ENCODE assay signal across 21 mouse cellular contexts in the genomic region with DNA sequence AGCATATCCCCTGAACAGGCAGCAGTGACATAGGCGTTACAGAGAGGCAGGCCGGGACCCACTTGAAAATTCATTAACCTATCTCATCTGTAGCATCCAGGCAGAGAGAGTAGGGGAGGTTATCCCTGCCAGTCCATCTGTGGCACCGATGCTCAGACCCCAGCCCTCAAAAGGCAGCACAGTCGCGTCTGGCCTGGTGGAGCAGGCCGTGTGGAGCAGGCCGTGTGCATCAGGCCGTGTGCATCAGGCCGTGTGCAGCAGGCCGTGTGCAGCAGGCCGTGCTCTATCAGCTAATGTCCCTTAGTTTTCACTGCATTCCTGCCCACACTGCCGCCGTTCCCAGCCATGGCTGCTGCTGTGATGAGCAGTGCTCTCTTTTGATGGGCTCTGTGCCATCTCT.
DNase-seq lines count a peak whose midpoint lies in the region; ATAC-seq and TF ChIP-seq lines count a peak whose summit lies in the region.
"Had no signal": no experiment of that assay in that cellular context is flagged by ENCODE, and none has a peak within 500 bp of the region (broad histone marks: within the 10 kb centered on the region; RNA-seq: fewer than 3 reads in every experiment).

No protein-coding gene starts in this region.

- no peak overlapping the region for H3K4me3 ChIP-seq in hindbrain, embryonic 13.5 days
- H3K4me3 ChIP-seq in hindbrain, embryonic 10.5 days = no peak overlapping the region
- H3K4me3 ChIP-seq in kidney, postnatal 0 days (replicated peaks; ENCODE audit: low read depth, low read length) = no peak overlapping the region
- H3K4me3 ChIP-seq in neural tube, embryonic 12.5 days = no peak overlapping the region
- no peak overlapping the region for H3K4me3 ChIP-seq in neural tube, embryonic 15.5 days (replicated peaks)
- H3K4me3 ChIP-seq in hindbrain, postnatal 0 days (ENCODE audit: low read length) = no peak overlapping the region
- H3K4me3 ChIP-seq: embryonic facial prominence, embryonic 13.5 days; hindbrain, embryonic 15.5 days; intestine, embryonic 15.5 days; left cerebral cortex, adult 2 months; limb, embryonic 12.5 days; liver, embryonic 15.5 days; stomach, embryonic 15.5 days had no signal

- no peak overlapping the region for H3K4me2 ChIP-seq in hindbrain, embryonic 13.5 days
- H3K4me2 ChIP-seq in kidney, postnatal 0 days (ENCODE audit: low read length) = no peak overlapping the region
- no peak overlapping the region for H3K4me2 ChIP-seq in neural tube, embryonic 12.5 days (replicated peaks)
- H3K4me2 ChIP-seq in neural tube, embryonic 15.5 days = no peak overlapping the region
- no peak overlapping the region for H3K4me2 ChIP-seq in hindbrain, postnatal 0 days (ENCODE audit: low read depth, low read length)
- H3K4me2 ChIP-seq: embryonic facial prominence, embryonic 13.5 days; hindbrain, embryonic 15.5 days; intestine, embryonic 15.5 days; limb, embryonic 12.5 days; liver, embryonic 15.5 days; lung, embryonic 14.5 days; stomach, embryonic 15.5 days had no signal

- H3K9ac ChIP-seq in hindbrain, embryonic 13.5 days = 0 out of 2 replicates have a peak overlapping the region, but pooled peaks have one; percentile 19
- H3K9ac ChIP-seq in kidney, postnatal 0 days (ENCODE audit: low read depth, low read length) = no peak overlapping the region
- no peak overlapping the region for H3K9ac ChIP-seq in neural tube, embryonic 12.5 days
- H3K9ac ChIP-seq in neural tube, embryonic 15.5 days (replicated peaks) = no peak overlapping the region
- H3K9ac ChIP-seq in hindbrain, postnatal 0 days (replicated peaks; ENCODE audit: low read length) = no peak overlapping the region
- H3K9ac ChIP-seq: embryonic facial prominence, embryonic 13.5 days; hindbrain, embryonic 15.5 days; intestine, embryonic 15.5 days; limb, embryonic 12.5 days; liver, embryonic 15.5 days; lung, embryonic 14.5 days; stomach, embryonic 15.5 days had no signal

- H3K9me3 ChIP-seq in hindbrain, embryonic 13.5 days = no peaks in the 10 kb centered on the region
- H3K9me3 ChIP-seq in hindbrain, embryonic 10.5 days = no peaks in the 10 kb centered on the region
- no peaks in the 10 kb centered on the region for H3K9me3 ChIP-seq in kidney, postnatal 0 days (replicated peaks; ENCODE audit: low read length)
- H3K9me3 ChIP-seq in neural tube, embryonic 12.5 days = no peaks in the 10 kb centered on the region
- no peaks in the 10 kb centered on the region for H3K9me3 ChIP-seq in neural tube, embryonic 15.5 days (replicated peaks)
- H3K9me3 ChIP-seq in hindbrain, postnatal 0 days (ENCODE audit: low read length) = no peaks in the 10 kb centered on the region
- H3K9me3 ChIP-seq: embryonic facial prominence, embryonic 13.5 days; hindbrain, embryonic 15.5 days; intestine, embryonic 15.5 days; limb, embryonic 12.5 days; liver, embryonic 15.5 days; stomach, embryonic 15.5 days had no signal

- 60% methylated on average over 13 of the region's 13 CpGs for WGBS in hindbrain, embryonic 13.5 days
- WGBS in hindbrain, embryonic 10.5 days = 84% methylated on average over 13 of the region's 13 CpGs
- WGBS in kidney, postnatal 0 days = 54% methylated on average over 13 of the region's 13 CpGs
- 86% methylated on average over 13 of the region's 13 CpGs for WGBS in neural tube, embryonic 12.5 days
- WGBS in neural tube, embryonic 15.5 days = 72% methylated on average over 13 of the region's 13 CpGs
- WGBS in hindbrain, postnatal 0 days = 59% methylated on average over 13 of the region's 13 CpGs

- no peak for ATAC-seq in hindbrain, embryonic 13.5 days (ENCODE audit: low FRiP score)
- peak; percentile 52 for ATAC-seq in kidney, postnatal 0 days (replicated peaks; ENCODE audit: low FRiP score, low read depth)
- ATAC-seq in neural tube, embryonic 12.5 days (ENCODE audit: low FRiP score, low read depth) = 0 out of 2 replicates have a peak, but pooled peaks have one; percentile 41
- ATAC-seq in neural tube, embryonic 15.5 days (ENCODE audit: low FRiP score) = no peak
- ATAC-seq in hindbrain, postnatal 0 days = peak; percentile 72
- ATAC-seq: CD4-positive, CD25-positive, alpha-beta regulatory T cell, adult 4 months; intestine, embryonic 15.5 days had no signal

- 0 out of 2 replicates have a peak overlapping the region, but pooled peaks have one; percentile 48 for H3K27ac ChIP-seq in hindbrain, embryonic 13.5 days
- H3K27ac ChIP-seq in hindbrain, embryonic 10.5 days = no peak overlapping the region
- no peak overlapping the region for H3K27ac ChIP-seq in kidney, postnatal 0 days
- H3K27ac ChIP-seq in neural tube, embryonic 12.5 days = no peak overlapping the region
- no peak overlapping the region for H3K27ac ChIP-seq in neural tube, embryonic 15.5 days (replicated peaks)
- no peak overlapping the region for H3K27ac ChIP-seq in hindbrain, postnatal 0 days
- H3K27ac ChIP-seq: embryonic facial prominence, embryonic 13.5 days; intestine, embryonic 15.5 days; left cerebral cortex, adult 2 months; limb, embryonic 12.5 days; liver, embryonic 15.5 days; stomach, embryonic 15.5 days had no signal

- H3K4me1 ChIP-seq in hindbrain, embryonic 13.5 days (replicated peaks) = peaks cover 4% of the 10 kb centered on the region; the same call in 1 of the 2 replicates
- H3K4me1 ChIP-seq in hindbrain, embryonic 10.5 days (replicated peaks) = peaks cover 6% of the 10 kb centered on the region
- no peaks in the 10 kb centered on the region for H3K4me1 ChIP-seq in kidney, postnatal 0 days (replicated peaks; ENCODE audit: insufficient read depth, low read length)
- no peaks in the 10 kb centered on the region; the same call in 1 of the 2 replicates for H3K4me1 ChIP-seq in neural tube, embryonic 12.5 days
- peaks cover 5% of the 10 kb centered on the region; the same call in 1 of the 2 replicates for H3K4me1 ChIP-seq in neural tube, embryonic 15.5 days
- no peaks in the 10 kb centered on the region for H3K4me1 ChIP-seq in hindbrain, postnatal 0 days (ENCODE audit: insufficient read depth, low read length)
- H3K4me1 ChIP-seq: limb, embryonic 12.5 days had no signal

- no peaks in the 10 kb centered on the region for H3K27me3 ChIP-seq in hindbrain, embryonic 13.5 days
- no peaks in the 10 kb centered on the region for H3K27me3 ChIP-seq in hindbrain, embryonic 10.5 days (ENCODE audit: insufficient read depth, poor library complexity, severe bottlenecking)
- H3K27me3 ChIP-seq in kidney, postnatal 0 days (ENCODE audit: insufficient read depth, low read length) = no peaks in the 10 kb centered on the region
- H3K27me3 ChIP-seq in neural tube, embryonic 12.5 days (replicated peaks) = no peaks in the 10 kb centered on the region
- H3K27me3 ChIP-seq in neural tube, embryonic 15.5 days (replicated peaks) = no peaks in the 10 kb centered on the region
- no peaks in the 10 kb centered on the region for H3K27me3 ChIP-seq in hindbrain, postnatal 0 days (ENCODE audit: insufficient read depth, low read length)
- H3K27me3 ChIP-seq: embryonic facial prominence, embryonic 13.5 days; hindbrain, embryonic 15.5 days; intestine, embryonic 15.5 days; limb, embryonic 12.5 days; liver, embryonic 15.5 days; stomach, embryonic 15.5 days had no signal

- peaks cover 18% of the 10 kb centered on the region for H3K36me3 ChIP-seq in hindbrain, embryonic 13.5 days
- peaks cover 69% of the 10 kb centered on the region for H3K36me3 ChIP-seq in hindbrain, embryonic 10.5 days
- peaks cover 13% of the 10 kb centered on the region; the same call in 1 of the 2 replicates for H3K36me3 ChIP-seq in kidney, postnatal 0 days (ENCODE audit: insufficient read depth, low read length)
- H3K36me3 ChIP-seq in neural tube, embryonic 12.5 days = peaks cover 13% of the 10 kb centered on the region
- H3K36me3 ChIP-seq in neural tube, embryonic 15.5 days = 0 out of 2 replicates have a peak, but pooled peaks cover 4% of the 10 kb centered on the region
- no peaks in the 10 kb centered on the region for H3K36me3 ChIP-seq in hindbrain, postnatal 0 days (ENCODE audit: insufficient read depth, low read length)
- H3K36me3 ChIP-seq: hindbrain, embryonic 15.5 days had no signal

- no peak for DNase-seq in hindbrain, embryonic 10.5 days (ENCODE audit: low spot score)
- no peak for DNase-seq in kidney, postnatal 0 days (ENCODE audit: low spot score)
- no peak for DNase-seq in kidney, adult 8-10 months
- no peak for DNase-seq in hindbrain, postnatal 0 days (ENCODE audit: low spot score)
- no peak for DNase-seq in right cerebral cortex, adult 18-20 months
- DNase-seq: adrenal gland, postnatal 25 days; cerebellum, adult 18-20 months; heart, postnatal 14 days; lung, embryonic 14.5 days; lung, postnatal 14 days had no signal

- TF ChIP-seq CTCF in kidney, postnatal 0 days (IDR thresholded peaks at IDR 0.05; ENCODE audit: low read depth) = no peak
- TF ChIP-seq CTCF in hindbrain, postnatal 0 days (IDR thresholded peaks at IDR 0.05; ENCODE audit: low read depth) = no peak

Comparison
In these comparisons a context has a peak if more than half of its experiments do, and no peak if none do; other contexts are left out.
1. ATAC-seq: peak in kidney, postnatal 0 days (single experiment), neural tube, embryonic 12.5 days (single experiment) and hindbrain, postnatal 0 days (single experiment); none in hindbrain, embryonic 13.5 days (single experiment) and neural tube, embryonic 15.5 days (single experiment).